Mouse (Mus musculus) cerebellum, adult 11-12 months (tissue): ENCODE measurements around the gene Lifr.
A peak's percentile ranks its signal among the peaks of the same experiment; 100 is the strongest.

Source experiments
- DNase-seq: peaks from one replicate; pipeline ENCODE4 v3.0.0; 2022

Gene Lifr

DNA sequence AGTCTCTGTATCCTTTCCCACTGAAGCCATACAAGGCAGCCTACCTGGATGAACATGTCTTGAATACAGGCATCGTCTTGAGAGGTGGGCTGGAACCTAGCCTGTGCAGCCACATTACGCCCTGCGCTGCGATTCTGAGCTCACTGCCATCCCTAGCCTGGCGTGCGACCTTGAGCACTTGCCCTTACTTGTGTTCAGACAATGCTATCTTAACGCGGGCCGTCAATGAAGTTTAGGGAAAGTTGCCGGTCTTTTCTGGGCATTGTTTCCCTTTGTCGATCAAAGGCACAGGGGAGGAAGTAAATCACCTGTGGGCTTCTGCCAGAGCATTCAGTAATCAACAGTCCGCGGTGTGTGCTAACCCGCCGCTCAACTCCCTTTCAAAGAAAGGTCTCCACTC is 8.6 kb upstream of the Lifr start:
- no peak for DNase-seq

DNA sequence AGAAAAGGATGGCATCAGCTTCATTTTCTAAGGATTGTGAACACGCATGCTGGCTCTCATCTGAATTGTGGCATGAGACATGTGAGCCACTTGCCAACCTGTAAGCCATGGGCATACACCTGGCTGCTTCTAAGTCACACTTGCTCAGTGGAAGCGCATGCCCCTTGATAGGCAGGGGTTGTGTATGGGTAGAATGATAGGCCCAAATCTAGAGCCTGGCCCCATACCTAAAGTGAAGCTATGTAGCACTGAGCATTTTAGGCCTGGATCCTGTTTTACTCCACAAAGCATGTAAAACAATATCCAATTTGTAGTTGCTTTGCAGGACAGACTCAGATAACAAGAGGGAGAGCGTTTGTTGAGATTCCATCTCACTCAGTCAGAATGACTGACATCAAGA is 7.5 kb upstream of the Lifr start:
- DNase-seq = no peak

DNA sequence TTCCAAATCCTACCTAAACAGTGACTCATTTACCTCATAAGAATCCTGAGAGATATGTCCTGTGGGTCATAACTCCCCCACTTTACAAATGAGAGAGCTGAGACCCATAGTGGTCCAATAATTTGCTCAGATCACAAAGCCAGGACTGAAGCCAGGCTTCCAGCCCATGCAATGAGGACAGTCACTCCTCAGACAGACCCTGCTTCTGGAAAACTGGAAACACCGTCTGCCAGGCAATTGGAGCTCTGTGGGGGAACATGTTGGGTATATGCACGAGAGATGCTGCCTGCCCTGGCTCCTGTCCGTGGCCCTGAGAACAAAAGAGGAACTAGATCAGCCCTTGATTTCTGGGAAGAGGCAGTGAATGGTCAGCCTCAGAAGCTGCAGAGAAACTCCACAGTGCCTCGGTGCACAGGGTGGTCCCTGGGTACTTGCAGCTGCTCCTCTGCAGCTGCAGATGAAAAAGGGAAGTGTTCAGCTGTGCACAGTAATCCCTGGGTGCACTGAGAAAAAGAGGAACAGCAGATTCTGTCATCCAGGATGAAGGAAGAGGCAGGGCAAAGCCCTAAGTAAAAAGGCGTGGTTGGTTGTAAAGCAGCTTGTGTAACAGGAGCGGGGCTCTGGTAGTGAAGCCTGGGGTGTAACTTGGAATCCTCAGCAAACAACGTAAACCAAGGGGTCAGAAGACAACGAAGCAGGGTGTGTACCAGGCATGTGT is 5.5 kb upstream of the Lifr start:
- no peak for DNase-seq

DNA sequence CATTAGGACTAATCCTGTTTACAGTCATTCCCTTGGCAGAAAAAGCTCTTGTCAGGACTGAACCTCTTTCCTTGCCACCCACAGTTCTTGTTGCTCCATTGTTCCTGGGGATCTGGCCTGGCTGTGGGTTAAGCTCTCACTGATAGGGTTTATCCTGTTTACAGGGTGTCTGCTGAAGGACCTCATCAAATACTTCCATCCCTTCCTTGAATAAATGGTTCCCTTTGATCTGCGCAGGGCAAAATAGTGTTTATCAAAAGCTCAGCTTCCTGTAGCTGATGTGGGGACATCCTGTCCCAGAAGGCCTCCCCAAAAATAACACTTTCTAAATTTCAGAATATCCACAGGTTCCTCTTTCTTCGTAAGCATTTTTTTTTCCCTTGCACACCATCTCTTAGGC is 1.7 kb upstream of the Lifr start:
- DNase-seq = no peak

GRCm38 (mm10) chr15:7092321-7092720 is 1.9 kb downstream of the Lifr start:
- DNase-seq = no peak

- no peak for DNase-seq
These were observed 9.0 kb downstream of the Lifr start for GRCm38 (mm10) chr15:7099406-7099805.

DNA sequence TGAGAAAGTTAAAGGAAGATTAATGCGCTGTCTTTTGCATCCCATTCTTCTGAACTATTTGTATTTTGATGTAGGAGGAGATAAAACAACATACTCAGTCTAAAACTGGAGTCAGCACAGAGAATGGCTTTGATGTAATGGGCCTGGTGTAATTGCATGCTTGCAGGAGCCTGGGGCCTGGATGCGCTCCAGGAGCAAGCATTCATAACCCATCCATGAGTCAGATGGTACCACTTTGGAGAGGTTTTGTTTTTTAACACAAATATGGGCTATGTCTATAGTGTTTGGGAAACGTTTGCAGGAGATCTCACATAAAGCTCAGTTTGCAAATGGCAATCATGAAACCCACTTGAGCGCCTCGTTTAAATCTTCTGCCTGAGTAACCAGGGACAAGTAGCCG is 9.8 kb downstream of the Lifr start:
- no peak for DNase-seq

- no peak for DNase-seq
These were observed 12.6 kb downstream of the Lifr start for GRCm38 (mm10) chr15:7103051-7103450.

GRCm38 (mm10) chr15:7105224-7105623 is 14.8 kb downstream of the Lifr start:
- DNase-seq = no peak

GRCm38 (mm10) chr15:7108160-7108559 is 17.7 kb downstream of the Lifr start:
- DNase-seq = no peak

- DNase-seq = no peak
These were observed 22.0 kb downstream of the Lifr start for GRCm38 (mm10) chr15:7112227-7112907.

GRCm38 (mm10) chr15:7113906-7114305 is 23.5 kb downstream of the Lifr start:
- no peak for DNase-seq

- no peak for DNase-seq
These were observed 25.1 kb downstream of the Lifr start for GRCm38 (mm10) chr15:7115326-7116003.

DNA sequence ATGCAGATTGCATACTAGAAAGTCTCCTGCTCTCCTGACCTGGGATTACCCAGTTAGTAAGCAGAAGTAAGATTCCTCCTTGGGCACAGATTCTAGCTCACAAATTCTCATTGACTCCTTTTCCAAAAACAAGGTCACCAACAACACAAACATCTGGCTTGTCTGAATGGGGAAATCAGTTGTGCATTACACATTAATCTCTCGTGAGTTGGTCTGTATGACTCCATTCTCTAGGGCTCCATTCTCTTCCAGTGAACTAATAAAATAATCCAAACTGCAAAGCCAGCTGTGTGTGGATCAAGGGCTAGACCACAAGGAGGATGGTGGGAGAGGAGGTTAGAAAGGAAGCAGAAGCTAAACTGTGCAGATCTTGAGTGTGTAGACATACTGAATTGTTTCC is 25.8 kb downstream of the Lifr start:
- no peak for DNase-seq

- no peak for DNase-seq
These were observed 26.3 kb downstream of the Lifr start for GRCm38 (mm10) chr15:7116699-7117098.

GRCm38 (mm10) chr15:7117944-7118343 is 27.5 kb downstream of the Lifr start:
- no peak for DNase-seq

DNA sequence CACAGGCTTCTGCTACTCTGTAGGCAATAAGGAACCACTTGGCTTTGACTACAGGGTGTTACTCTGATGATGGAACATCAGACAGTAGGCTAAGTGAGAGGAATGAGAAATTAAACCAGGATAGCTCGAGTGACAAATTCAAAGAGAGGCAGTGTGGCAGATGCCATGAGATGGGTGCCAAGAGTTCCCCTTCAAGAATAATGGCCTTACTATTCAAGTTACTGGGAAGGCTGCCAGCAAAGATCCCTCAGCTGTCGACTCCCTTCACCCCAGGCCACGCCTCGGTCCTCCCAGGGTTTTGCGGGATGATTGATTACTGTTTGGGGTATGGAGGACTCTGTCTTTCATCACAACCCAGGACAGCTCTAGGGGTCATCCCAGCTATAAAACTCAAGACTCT is 28.4 kb downstream of the Lifr start:
- peak; percentile 18 for DNase-seq

DNA sequence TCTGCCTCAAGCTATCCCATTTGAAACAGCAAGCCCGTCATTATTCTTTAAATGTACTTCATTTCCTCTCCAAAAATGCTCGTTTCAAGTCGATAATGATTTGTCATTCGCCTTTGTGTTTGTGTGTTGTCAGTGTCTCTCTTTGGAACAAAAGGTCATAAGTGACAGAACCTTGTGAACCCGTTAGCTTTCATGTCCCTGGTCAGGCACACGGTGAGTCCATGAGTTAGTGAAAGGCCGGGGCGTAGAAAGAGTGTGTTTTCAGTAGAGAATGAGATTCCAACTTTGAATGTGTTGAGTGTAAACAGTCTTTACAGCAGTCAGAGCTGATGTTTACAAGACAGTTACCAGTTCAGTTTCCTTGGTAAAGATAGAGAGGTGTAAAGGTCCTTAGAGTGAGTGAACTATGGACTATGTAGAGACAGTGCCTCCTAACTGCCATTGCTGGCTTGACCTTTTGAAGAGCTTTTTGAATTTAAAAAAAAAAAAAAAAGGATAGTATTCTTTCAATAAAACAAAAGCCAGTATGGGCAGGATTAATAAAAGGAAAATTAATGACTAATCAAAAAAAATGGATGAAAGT is 29.6 kb downstream of the Lifr start:
- DNase-seq = no peak

- DNase-seq = no peak
These were observed 33.5 kb downstream of the Lifr start for GRCm38 (mm10) chr15:7123781-7124450.

GRCm38 (mm10) chr15:7126171-7126570 is 35.8 kb downstream of the Lifr start:
- DNase-seq = no peak

- no peak for DNase-seq
These were observed 38.3 kb downstream of the Lifr start for GRCm38 (mm10) chr15:7128627-7129126.

DNA sequence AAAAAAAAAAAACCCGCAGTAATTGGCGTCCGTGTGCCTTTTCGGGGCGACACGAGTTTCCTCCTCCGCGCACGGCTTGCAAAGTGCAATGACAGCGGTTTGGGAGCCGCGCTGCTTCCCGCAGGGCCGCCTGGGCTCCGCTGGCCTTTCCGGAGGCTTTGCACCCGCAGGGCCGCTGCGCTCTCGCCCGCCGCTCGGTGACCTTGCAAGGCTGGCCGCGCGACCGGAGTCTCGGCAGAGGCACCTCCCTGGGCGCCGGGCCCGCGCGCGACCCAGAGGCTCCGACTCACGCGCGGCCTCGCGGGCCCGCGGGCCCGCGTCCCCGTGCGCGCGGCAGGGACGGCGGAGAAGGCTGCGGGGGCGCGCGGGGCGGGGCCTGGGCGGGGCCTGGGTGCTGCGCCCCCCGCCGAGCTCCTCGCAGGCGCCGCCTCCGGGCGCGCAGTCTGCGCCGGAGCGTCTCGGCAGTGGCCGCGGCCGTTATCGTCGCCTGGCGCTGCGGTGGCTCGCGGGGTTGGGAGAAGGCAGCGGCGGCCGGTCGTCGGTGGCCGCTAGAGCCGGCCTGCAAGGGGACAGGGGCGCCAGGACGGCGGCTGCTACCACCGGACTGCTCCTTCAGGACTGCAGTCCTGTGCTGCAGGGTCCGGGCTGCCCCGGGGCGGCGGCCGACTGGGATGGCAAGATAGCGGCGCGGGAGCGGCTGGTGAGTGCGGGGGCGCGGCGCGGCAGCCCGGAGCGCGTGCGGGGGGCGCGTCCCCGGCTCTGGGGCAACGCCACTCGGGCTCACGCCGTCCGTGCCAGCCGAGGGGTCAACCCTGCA is 38.9 kb downstream of the Lifr start:
- DNase-seq = peak; percentile 88
